8 mouse cellular contexts compared by ENCODE assay signal in the genomic region with DNA sequence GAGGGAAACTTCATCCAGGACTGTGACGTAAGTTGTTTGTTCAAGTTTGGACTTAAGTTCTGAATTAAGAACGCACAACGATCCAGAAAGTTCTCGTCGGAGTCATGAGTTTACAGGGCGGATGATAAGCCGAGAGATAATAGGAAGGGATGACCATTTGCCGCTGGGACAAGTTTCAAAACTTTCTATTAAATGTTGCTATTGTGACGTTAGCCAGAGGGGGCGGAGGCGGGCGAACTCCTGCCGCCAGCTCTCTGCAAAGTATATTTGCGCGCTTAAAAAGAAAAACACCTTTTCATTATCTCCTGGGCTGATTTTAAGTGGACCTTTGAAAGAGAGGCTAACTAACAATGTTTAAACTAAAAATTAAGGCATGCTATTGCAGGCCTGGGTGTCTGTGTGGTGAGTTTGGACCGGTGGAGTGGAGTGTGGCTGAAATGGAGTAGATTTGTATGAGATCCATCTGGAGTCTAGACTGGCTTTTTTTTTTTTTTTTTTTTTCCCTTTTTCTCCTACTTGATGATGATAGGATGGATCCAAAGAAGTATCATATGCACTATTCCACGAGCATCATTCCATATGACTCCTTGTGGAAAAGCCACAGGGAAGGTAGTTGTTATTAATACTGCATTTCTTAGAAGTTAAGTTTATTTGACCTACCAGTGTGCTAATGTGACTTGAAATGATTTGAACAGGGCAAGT. TPM values are rescaled to one million over a fixed set of nuclear protein-coding genes. Genes with fewer than 3 reads are reported as not detected.
A peak's percentile ranks its signal among the peaks of the same experiment; 100 is the strongest.
DNase-seq lines count a peak whose midpoint lies in the region; ATAC-seq lines count a peak whose summit lies in the region.

No protein-coding gene starts in this region.

- H3K27me3 ChIP-seq in neural tube, embryonic 11.5 days (ENCODE audit: control insufficient read depth, insufficient read depth, low read length): no peaks in the 10 kb centered on the region

- H3K9ac ChIP-seq in neural tube, embryonic 11.5 days (ENCODE audit: low read length): peak overlapping the region; percentile 68

- H3K9me3 ChIP-seq in neural tube, embryonic 11.5 days (ENCODE audit: control insufficient read depth, low read length): no peaks in the 10 kb centered on the region

- ATAC-seq in neural tube, embryonic 11.5 days (ENCODE audit: insufficient read depth, low FRiP score, low TSS enrichment): no peak

- H3K27ac ChIP-seq in neural tube, embryonic 11.5 days (ENCODE audit: low read depth, low read length): no peak overlapping the region

- WGBS in neural tube, embryonic 11.5 days: 4% methylated on average over 17 of the region's 17 CpGs

- no peaks in the 10 kb centered on the region for H3K4me1 ChIP-seq in neural tube, embryonic 11.5 days (ENCODE audit: control insufficient read depth, insufficient read depth, low read length)

- peak overlapping the region; percentile 66 for H3K4me3 ChIP-seq in neural tube, embryonic 11.5 days (ENCODE audit: low read depth, low read length)

- peak overlapping the region; percentile 38 for H3K4me2 ChIP-seq in neural tube, embryonic 11.5 days (ENCODE audit: low read depth)

- DNase-seq in 416B (ENCODE audit: low read depth) (peak; percentile 85), ES-CJ7 (ENCODE audit: low read depth, low spot score) (peak; percentile 24)
- DNase-seq in embryo, embryonic 10.5 days (ENCODE audit: low spot score): peak; percentile 76
- peak; percentile 46 for DNase-seq in heart, adult 8-10 months (ENCODE audit: low spot score)
- DNase-seq in kidney, adult 11 months: peak; percentile 30
- peak; percentile 52 to 68 for DNase-seq in lung, adult 18-20 months
- DNase-seq in neural tube, embryonic 11.5 days (ENCODE audit: low spot score): peak; percentile 61
- DNase-seq in thymus, postnatal 4 days: peak; percentile 69

- H3K36me3 ChIP-seq in neural tube, embryonic 11.5 days (ENCODE audit: control insufficient read depth, insufficient read depth, low read length): no peaks in the 10 kb centered on the region

RNA-seq across cellular contexts. Expression of gene Pi4k2b, which starts 0.9 kb away (rescaled TPM):
- 1 to 10 TPM; 1.5 to 2.2 (median 1.6) TPM for total RNA-seq in heart, adult 8-10 months (2022)
- polyA plus RNA-seq in neural tube, embryonic 11.5 days (2014; fragmentation: Nextera tagmentation; extraction: Ambion mirVana): 22.4 and 24.5 TPM in 2 replicates

RNA-seq across cellular contexts. Expression of gene Zcchc4, which starts 32.9 kb away (rescaled TPM):
- total RNA-seq in heart, adult 8-10 months (2022): 1 to 10 TPM; 6.0 to 7.5 (median 7.1) TPM
- polyA plus RNA-seq in neural tube, embryonic 11.5 days (2014; fragmentation: Nextera tagmentation; extraction: Ambion mirVana): 15.0 and 16.3 TPM in 2 replicates

Comparison
In these comparisons a context has a peak if more than half of its experiments do, and no peak if none do; other contexts are left out.
1. DNase-seq: peak in every context shown above with its lines; median percentile 85 in 416B; 76 in embryo, embryonic 10.5 days; 69 in thymus, postnatal 4 days; 61 in neural tube, embryonic 11.5 days; 60 in lung, adult 18-20 months; 46 in heart, adult 8-10 months; 30 in kidney, adult 11 months; 24 in ES-CJ7.